Mouse (Mus musculus): ENCODE results near the gene C4b.

DNA sequence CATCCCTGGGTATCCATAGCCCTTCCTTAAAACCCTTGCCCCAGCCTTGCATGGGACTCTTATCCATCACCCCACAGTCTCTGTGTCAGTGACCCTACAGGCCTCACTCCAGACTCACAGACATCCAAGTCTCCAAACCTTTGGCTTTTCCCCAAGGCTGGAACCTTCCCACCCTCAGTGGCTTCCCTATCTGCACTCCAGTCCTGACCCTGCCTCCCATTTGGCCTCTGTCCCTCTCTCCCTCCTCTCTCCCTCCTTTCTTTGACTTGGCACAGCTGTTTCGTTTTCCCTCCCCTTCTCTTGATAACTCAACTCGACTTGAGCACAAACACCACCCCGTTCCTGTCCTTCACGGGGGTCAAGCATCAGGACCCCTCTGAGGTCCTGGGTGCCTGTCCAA lies 53.2 kb downstream of the C4b start:
- no peak for TF ChIP-seq POLR2A (IDR thresholded peaks at IDR 0.05; ENCODE audit: borderline replicate concordance, insufficient read depth, low read length)
- TF ChIP-seq CTCF (IDR thresholded peaks at IDR 0.05; ENCODE audit: borderline replicate concordance, insufficient read depth, low read depth, low read length) = no peak

All from cerebellum, adult 2 months (tissue).